Mouse (Mus musculus) c-Kit-positive CD71-positive TER-119-positive erythroid progenitor cells, embryonic 14.5 days (primary cell): ENCODE data around the gene Gm10428.

ENCODE experiments used
- DNase-seq: peaks from one replicate; pipeline ENCODE4 v3.0.0-alpha.2; 2013; ENCODE audit warnings: low spot score

Gene Gm10428

GRCm38 (mm10) chr11:62788935-62789616 is 36.2 kb downstream of the Gm10428 start, which contains the start of gene Zfp286:
Zfp286 (minus strand) TSS chr11:62789462.
- DNase-seq = peak; percentile 22

- no peak for DNase-seq
Observed at GRCm38 (mm10) chr11:62789617-62789936, 36.7 kb downstream of the Gm10428 start.
